Mouse (Mus musculus): ENCODE measurements around the gene Foxn3. TPM values are rescaled to one million over a fixed set of nuclear protein-coding genes. Genes with fewer than 3 reads are reported as not detected.

The Foxn3 gene
- polyA plus RNA-seq, 1 experiment: 37.8 TPM

DNA sequence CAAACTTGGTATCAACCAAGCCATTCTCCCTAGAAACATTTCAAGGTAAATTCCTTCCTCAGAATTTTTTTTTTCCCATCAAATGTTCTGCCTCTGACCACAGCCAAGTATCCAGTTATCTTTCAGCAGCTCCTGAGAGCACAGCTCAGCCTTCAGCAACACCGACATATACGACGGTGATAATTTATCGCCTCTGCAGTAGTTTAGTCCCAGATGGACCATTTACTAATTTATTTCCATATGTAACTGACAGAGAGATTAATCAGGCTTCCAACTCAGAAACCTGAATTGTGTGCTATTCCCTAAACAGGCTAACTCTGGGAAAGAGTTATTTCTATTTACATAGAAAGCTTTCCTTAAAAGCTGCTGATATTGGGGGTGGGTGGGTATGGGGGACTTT is 109.6 kb downstream of the Foxn3 start:
- no peak for TF ChIP-seq POLR2A (IDR thresholded peaks at IDR 0.05; ENCODE audit: low read depth, low read length)
- no peak for TF ChIP-seq CTCF (IDR thresholded peaks at IDR 0.05; ENCODE audit: extremely low read depth, insufficient read depth, insufficient read length, insufficient replicate concordance)
- Histone ChIP-seq H3K4me3 (ENCODE audit: extremely low read depth, insufficient read depth, insufficient read length) (no peak overlapping the region), H3K27ac (ENCODE audit: insufficient read depth, low read length) (no peak overlapping the region), H3K4me1 (ENCODE audit: control insufficient read depth, insufficient read depth, insufficient read length) (peaks cover 6% of the 10 kb centered on the region), H3K27me3 (ENCODE audit: control insufficient read depth, insufficient read depth, low read length) (no peaks in the 10 kb centered on the region), H3K36me3 (ENCODE audit: control insufficient read depth, insufficient read depth, low read length) (peaks cover 3% of the 10 kb centered on the region)
- no peak for DNase-seq (ENCODE audit: low read depth in 1 of 2, low spot score in 2 of 2)
- WGBS: 92% methylated on average over 4 of the region's 4 CpGs

DNA sequence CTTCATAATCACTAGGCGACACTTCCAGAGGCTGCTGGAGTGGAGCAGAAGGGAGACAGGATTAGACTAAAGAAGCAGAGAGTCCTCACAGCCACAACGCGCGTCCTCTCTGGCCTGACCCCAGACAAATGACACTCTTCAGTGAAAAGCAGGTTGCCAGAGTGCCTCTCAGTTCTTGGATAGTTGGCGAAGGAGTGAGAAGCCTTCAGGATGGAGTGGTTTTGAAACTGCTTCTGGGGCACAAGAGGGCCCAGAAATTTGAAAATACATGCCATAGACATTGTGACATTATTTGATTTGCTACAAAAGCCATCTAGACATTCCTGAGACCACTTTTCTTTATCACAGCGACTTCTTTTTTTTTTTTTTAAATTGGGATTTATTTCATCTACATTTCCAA is 113.3 kb downstream of the Foxn3 start:
- H3K4me1 ChIP-seq (ENCODE audit: control insufficient read depth, insufficient read depth, insufficient read length): no peaks in the 10 kb centered on the region
- H3K27ac ChIP-seq (ENCODE audit: insufficient read depth, low read length): no peak overlapping the region
- no peaks in the 10 kb centered on the region for H3K27me3 ChIP-seq (ENCODE audit: control insufficient read depth, insufficient read depth, low read length)
- no peak for TF ChIP-seq POLR2A (IDR thresholded peaks at IDR 0.05; ENCODE audit: low read depth, low read length)
- no peak for TF ChIP-seq CTCF (IDR thresholded peaks at IDR 0.05; ENCODE audit: extremely low read depth, insufficient read depth, insufficient read length, insufficient replicate concordance)
- peaks cover 5% of the 10 kb centered on the region for H3K36me3 ChIP-seq (ENCODE audit: control insufficient read depth, insufficient read depth, low read length)
- 94% methylated on average over 6 of the region's 6 CpGs for WGBS
- no peak for DNase-seq (ENCODE audit: low read depth in 1 of 2, low spot score in 2 of 2)
- H3K4me3 ChIP-seq (ENCODE audit: extremely low read depth, insufficient read depth, insufficient read length): no peak overlapping the region

DNA sequence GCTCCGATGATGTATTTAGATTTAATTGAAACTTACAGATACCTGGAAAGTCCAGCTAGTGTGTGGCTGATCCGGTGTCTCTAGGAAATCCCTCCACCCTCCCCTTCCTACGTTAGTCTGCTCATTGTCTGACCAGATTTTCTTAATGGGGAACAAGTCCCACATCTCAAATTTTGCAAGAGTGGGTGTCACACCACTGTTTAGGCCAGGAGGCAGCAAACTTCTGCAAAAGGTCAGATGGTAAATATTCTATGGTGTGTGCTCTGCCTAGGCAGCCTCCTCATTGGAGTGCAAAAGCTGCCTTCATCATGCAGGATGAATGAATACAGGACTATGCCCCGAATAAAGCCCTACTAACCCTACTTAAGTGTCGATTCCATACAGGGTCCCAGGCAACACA is 115.6 kb downstream of the Foxn3 start:
- Histone ChIP-seq H3K27ac (ENCODE audit: insufficient read depth, low read length) (no peak overlapping the region), H3K27me3 (ENCODE audit: control insufficient read depth, insufficient read depth, low read length) (no peaks in the 10 kb centered on the region), H3K4me1 (ENCODE audit: control insufficient read depth, insufficient read depth, insufficient read length) (no peaks in the 10 kb centered on the region), H3K36me3 (ENCODE audit: control insufficient read depth, insufficient read depth, low read length) (peaks cover 5% of the 10 kb centered on the region), H3K4me3 (ENCODE audit: extremely low read depth, insufficient read depth, insufficient read length) (no peak overlapping the region)
- TF ChIP-seq CTCF (IDR thresholded peaks at IDR 0.05; ENCODE audit: extremely low read depth, insufficient read depth, insufficient read length, insufficient replicate concordance) (no peak), POLR2A (IDR thresholded peaks at IDR 0.05; ENCODE audit: low read depth, low read length) (no peak)
- WGBS: 94% methylated on average over 5 of the region's 5 CpGs
- DNase-seq (ENCODE audit: low read depth in 1 of 2, low spot score in 2 of 2): no peak

DNA sequence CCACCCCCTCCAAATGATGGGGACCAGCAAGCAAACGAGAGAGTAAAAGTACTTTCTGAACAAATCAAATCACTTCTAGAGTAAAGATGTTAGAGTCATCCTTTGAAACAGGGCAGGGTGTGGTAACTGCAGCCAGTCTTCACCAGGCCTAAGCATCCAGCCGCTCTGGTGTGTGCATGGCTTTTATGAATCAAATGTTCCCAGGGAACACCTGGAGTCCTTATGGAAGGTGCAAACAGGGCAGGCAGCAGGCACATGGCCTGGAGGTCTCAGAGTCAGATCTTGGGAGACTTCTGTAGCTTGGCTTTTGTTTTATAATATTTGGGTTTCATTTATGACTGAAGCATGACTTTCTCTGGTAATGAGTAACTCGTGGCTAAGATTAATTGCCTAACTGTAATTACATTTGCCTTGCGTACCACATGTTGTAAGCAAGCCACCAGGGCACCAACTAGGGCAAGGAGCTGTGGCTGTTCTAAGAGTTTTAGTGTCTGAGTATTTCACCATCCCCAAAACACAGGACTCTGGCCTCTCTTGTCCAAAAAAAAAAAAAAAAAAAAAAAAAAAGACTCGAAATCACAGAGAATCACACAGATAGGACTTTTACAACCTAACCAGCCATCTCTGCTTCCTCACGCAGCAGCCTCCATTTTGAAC is 118.2 kb downstream of the Foxn3 start:
- TF ChIP-seq POLR2A (IDR thresholded peaks at IDR 0.05; ENCODE audit: low read depth, low read length) (no peak), CTCF (IDR thresholded peaks at IDR 0.05; ENCODE audit: extremely low read depth, insufficient read depth, insufficient read length, insufficient replicate concordance) (no peak)
- Histone ChIP-seq H3K4me1 (ENCODE audit: control insufficient read depth, insufficient read depth, insufficient read length) (no peaks in the 10 kb centered on the region), H3K4me3 (ENCODE audit: extremely low read depth, insufficient read depth, insufficient read length) (no peak overlapping the region), H3K27me3 (ENCODE audit: control insufficient read depth, insufficient read depth, low read length) (no peaks in the 10 kb centered on the region), H3K36me3 (ENCODE audit: control insufficient read depth, insufficient read depth, low read length) (peaks cover 5% of the 10 kb centered on the region), H3K27ac (ENCODE audit: insufficient read depth, low read length) (no peak overlapping the region)
- WGBS: 93% methylated on average over 6 of the region's 6 CpGs
- DNase-seq (ENCODE audit: low read depth in 1 of 2, low spot score in 2 of 2): no peak

DNA sequence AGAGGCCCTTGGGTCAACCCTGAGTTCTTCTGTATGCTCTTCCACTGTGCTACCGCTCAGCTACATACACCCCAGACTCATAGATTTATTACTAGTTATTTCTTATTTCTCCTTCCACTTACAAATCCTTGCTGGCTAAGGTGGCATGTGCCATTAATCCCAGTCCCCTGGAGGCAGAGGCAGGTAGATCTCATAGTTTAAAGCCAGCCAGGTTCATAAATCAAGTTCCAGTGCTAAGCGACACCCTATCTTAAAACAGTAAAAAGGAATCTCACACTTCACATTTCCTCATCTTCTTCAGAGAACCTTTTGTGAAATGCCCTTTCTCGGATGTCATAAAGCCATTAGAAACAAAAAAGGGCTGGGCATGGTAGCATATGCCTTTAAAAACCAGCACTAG is 120.6 kb downstream of the Foxn3 start:
- no peaks in the 10 kb centered on the region for H3K4me1 ChIP-seq (ENCODE audit: control insufficient read depth, insufficient read depth, insufficient read length)
- no peak overlapping the region for H3K27ac ChIP-seq (ENCODE audit: insufficient read depth, low read length)
- H3K4me3 ChIP-seq (ENCODE audit: extremely low read depth, insufficient read depth, insufficient read length): no peak overlapping the region
- TF ChIP-seq CTCF (IDR thresholded peaks at IDR 0.05; ENCODE audit: extremely low read depth, insufficient read depth, insufficient read length, insufficient replicate concordance) (no peak), POLR2A (IDR thresholded peaks at IDR 0.05; ENCODE audit: low read depth, low read length) (no peak)
- 98% methylated on average over 3 of the region's 3 CpGs for WGBS
- no peaks in the 10 kb centered on the region for H3K27me3 ChIP-seq (ENCODE audit: control insufficient read depth, insufficient read depth, low read length)
- H3K36me3 ChIP-seq (ENCODE audit: control insufficient read depth, insufficient read depth, low read length): no peaks in the 10 kb centered on the region; the same call in 1 of the 2 replicates
- DNase-seq (ENCODE audit: low read depth in 1 of 2, low spot score in 2 of 2): no peak

DNA sequence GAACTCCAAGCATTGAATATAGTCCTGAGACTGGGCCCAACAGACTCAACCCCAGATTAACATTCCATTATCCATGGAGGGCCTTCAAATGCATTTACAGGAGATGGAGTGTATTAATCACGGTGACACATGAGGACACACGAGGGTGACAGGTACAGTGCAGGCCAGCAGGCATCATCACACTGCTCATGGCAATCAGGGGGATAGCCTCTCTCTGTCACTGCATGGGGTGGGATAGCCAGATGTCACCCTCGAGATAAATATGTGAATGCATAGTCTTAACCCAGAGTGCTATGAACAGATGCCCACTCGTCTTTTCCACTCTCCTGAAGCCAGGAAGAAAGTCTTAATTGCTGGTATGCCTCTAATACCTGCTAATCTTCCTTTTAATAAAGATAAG is 122.4 kb downstream of the Foxn3 start:
- Histone ChIP-seq H3K4me3 (ENCODE audit: extremely low read depth, insufficient read depth, insufficient read length) (no peak overlapping the region), H3K27me3 (ENCODE audit: control insufficient read depth, insufficient read depth, low read length) (no peaks in the 10 kb centered on the region), H3K4me1 (ENCODE audit: control insufficient read depth, insufficient read depth, insufficient read length) (no peaks in the 10 kb centered on the region), H3K36me3 (ENCODE audit: control insufficient read depth, insufficient read depth, low read length) (no peaks in the 10 kb centered on the region), H3K27ac (ENCODE audit: insufficient read depth, low read length) (no peak overlapping the region)
- no peak for DNase-seq (ENCODE audit: low read depth in 1 of 2, low spot score in 2 of 2)
- WGBS: 88% methylated on average over 4 of the region's 4 CpGs
- TF ChIP-seq CTCF (IDR thresholded peaks at IDR 0.05; ENCODE audit: extremely low read depth, insufficient read depth, insufficient read length, insufficient replicate concordance) (no peak), POLR2A (IDR thresholded peaks at IDR 0.05; ENCODE audit: low read depth, low read length) (no peak)

DNA sequence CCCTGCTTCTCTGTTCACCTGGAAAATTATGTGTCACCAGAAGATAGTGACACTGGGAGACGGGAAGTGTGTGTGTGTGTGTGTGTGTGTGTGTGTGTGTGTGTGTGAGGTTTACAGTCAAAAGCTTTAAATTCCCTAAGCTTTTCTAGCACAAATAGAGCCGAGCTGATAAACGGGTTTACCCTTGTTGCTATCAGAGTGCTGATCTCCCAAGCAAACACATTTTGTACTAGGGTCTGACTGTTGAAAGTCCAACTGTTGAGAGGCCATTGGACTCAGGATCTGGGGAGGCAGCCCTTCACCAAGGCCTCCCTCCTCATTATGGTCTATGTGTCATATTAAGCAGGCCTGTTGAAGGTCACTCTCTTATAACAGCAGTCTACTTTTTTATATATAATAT is 123.4 kb downstream of the Foxn3 start:
- no peaks in the 10 kb centered on the region for H3K36me3 ChIP-seq (ENCODE audit: control insufficient read depth, insufficient read depth, low read length)
- no peaks in the 10 kb centered on the region for H3K4me1 ChIP-seq (ENCODE audit: control insufficient read depth, insufficient read depth, insufficient read length)
- no peak overlapping the region for H3K4me3 ChIP-seq (ENCODE audit: extremely low read depth, insufficient read depth, insufficient read length)
- TF ChIP-seq POLR2A (IDR thresholded peaks at IDR 0.05; ENCODE audit: low read depth, low read length) (no peak), CTCF (IDR thresholded peaks at IDR 0.05; ENCODE audit: extremely low read depth, insufficient read depth, insufficient read length, insufficient replicate concordance) (no peak)
- WGBS: 94% methylated on average over 3 of the region's 3 CpGs
- no peaks in the 10 kb centered on the region for H3K27me3 ChIP-seq (ENCODE audit: control insufficient read depth, insufficient read depth, low read length)
- DNase-seq (ENCODE audit: low read depth in 1 of 2, low spot score in 2 of 2): no peak
- H3K27ac ChIP-seq (ENCODE audit: insufficient read depth, low read length): no peak overlapping the region

Measured in spleen, adult 2 months (tissue).